Mouse (Mus musculus) cerebellum, adult 2 months (tissue): ENCODE results near the gene Gm12184. TPM values are rescaled to one million over a fixed set of nuclear protein-coding genes. Genes with fewer than 3 reads are reported as not detected.

Experiments
- DNase-seq, 2 experiments: peaks; one replicate each; pipeline ENCODE4 v3.0.0; 2021
- H3K27ac ChIP-seq: fragments of 200-500 bp; 2 replicates; pipeline ENCODE4 v1.5.1; 2012; ENCODE audit warnings: low read length, control low read depth, inconsistent platforms; ENCODE audit not compliant: insufficient read depth
- H3K27me3 ChIP-seq: fragments of 200-500 bp; 2 replicates; pipeline ENCODE4 v1.6.1; 2012; ENCODE audit warnings: inconsistent platforms, mild to moderate bottlenecking, low read length, moderate library complexity; ENCODE audit not compliant: control insufficient read depth, insufficient read depth
- H3K4me1 ChIP-seq: fragments of 200-500 bp; 2 replicates; pipeline ENCODE4 v1.6.1; 2011; ENCODE audit warnings: low read length; ENCODE audit not compliant: control insufficient read depth, insufficient read depth
- H3K4me3 ChIP-seq: fragments of 200-500 bp; replicated peaks from 2 replicates; pipeline ENCODE3; 2011; ENCODE audit warnings: mild to moderate bottlenecking, low read depth, low read length, control low read depth; ENCODE audit not compliant: insufficient read depth
- CTCF ChIP-seq: fragments of 200-500 bp; IDR thresholded peaks from 2 replicates; pipeline ENCODE4 v1.5.1; 2011; ENCODE audit warnings: low read depth, mild to moderate bottlenecking, control low read depth, low read length, moderate library complexity, borderline replicate concordance; ENCODE audit not compliant: insufficient read depth
- POLR2A ChIP-seq: fragments of 200-500 bp; IDR thresholded peaks from 2 replicates; pipeline ENCODE4 v1.6.1; 2011; ENCODE audit warnings: low read length, control low read depth, borderline replicate concordance; ENCODE audit not compliant: insufficient read depth
- WGBS: fragments of 180-500 bp; shearing (Covaris S2); methylation state at CpG from one replicate; pipeline ENCODE4 v1.1.7; 2018; 5-methylcytosine and 5-hydroxymethylcytosine counted together
- polyA plus RNA-seq: library from polyadenylated mRNA; depleted of rRNA; stranded (reverse); fragments of >200 nt; gene quantifications from 2 replicates; pipeline ENCODE4 v1.2.3, GENCODE M21; 2012

Gm12184 gene
- polyA plus RNA-seq, 1 experiment: 30.1 TPM

GRCm38 (mm10) chr11:48870781-48871180 is 44.3 kb upstream of the Gm12184 start:
- Histone ChIP-seq H3K4me3 (peak overlapping the region; percentile 89), H3K27me3 (no peaks in the 10 kb centered on the region), H3K27ac (peak overlapping the region; percentile 12; the same call in 1 of the 2 replicates), H3K4me1 (no peaks in the 10 kb centered on the region)
- no peak for TF ChIP-seq POLR2A
- TF ChIP-seq CTCF: no peak
- WGBS: 33% methylated on average over 7 of the region's 7 CpGs
- no peak for DNase-seq

GRCm38 (mm10) chr11:48869380-48870110 is 43.1 kb upstream of the Gm12184 start:
- Histone ChIP-seq H3K27me3 (no peaks in the 10 kb centered on the region), H3K4me1 (no peaks in the 10 kb centered on the region), H3K27ac (no peak overlapping the region), H3K4me3 (no peak overlapping the region)
- TF ChIP-seq CTCF: no peak
- no peak for TF ChIP-seq POLR2A
- 83% methylated on average over 7 of the region's 7 CpGs for WGBS
- DNase-seq: no peak

- 92% methylated on average over 9 of the region's 9 CpGs for WGBS
- DNase-seq: no peak
These were observed 40.0 kb upstream of the Gm12184 start for GRCm38 (mm10) chr11:48866481-48866880.

GRCm38 (mm10) chr11:48863808-48864207 is 37.4 kb upstream of the Gm12184 start:
- WGBS: 88% methylated on average over 3 of the region's 3 CpGs
- H3K4me1 ChIP-seq: no peaks in the 10 kb centered on the region; the same call in 1 of the 2 replicates
- H3K4me3 ChIP-seq: no peak overlapping the region
- TF ChIP-seq CTCF: no peak
- TF ChIP-seq POLR2A: no peak
- H3K27ac ChIP-seq: no peak overlapping the region
- no peaks in the 10 kb centered on the region for H3K27me3 ChIP-seq
- DNase-seq: no peak

More at GRCm38 (mm10) chr11:48866481-48866880, 40.0 kb upstream of the Gm12184 start:
- no peak for TF ChIP-seq POLR2A
- no peak for TF ChIP-seq CTCF
- no peak overlapping the region for H3K4me3 ChIP-seq
- H3K27me3 ChIP-seq: no peaks in the 10 kb centered on the region
- no peak overlapping the region for H3K27ac ChIP-seq
- H3K4me1 ChIP-seq: no peaks in the 10 kb centered on the region

- no peak overlapping the region for H3K4me3 ChIP-seq
- H3K27ac ChIP-seq: no peak overlapping the region
- TF ChIP-seq CTCF (no peak), POLR2A (no peak)
- DNase-seq: no peak
- 87% methylated on average over 1 of the region's 1 CpGs for WGBS
- no peaks in the 10 kb centered on the region; the same call in 1 of the 2 replicates for H3K4me1 ChIP-seq
- no peaks in the 10 kb centered on the region for H3K27me3 ChIP-seq
These were observed 36.4 kb upstream of the Gm12184 start for GRCm38 (mm10) chr11:48862784-48863319.

- peak; percentile 41 to 53 for DNase-seq
- TF ChIP-seq CTCF: peak; percentile 60
- TF ChIP-seq POLR2A: no peak
- H3K27ac ChIP-seq: no peak overlapping the region
These were observed 32.6 kb upstream of the Gm12184 start for GRCm38 (mm10) chr11:48859014-48859413.

GRCm38 (mm10) chr11:48853474-48854180 is 27.2 kb upstream of the Gm12184 start:
- Histone ChIP-seq H3K27ac (peak overlapping the region; percentile 25; the same call in 1 of the 2 replicates), H3K4me1 (peaks cover 4% of the 10 kb centered on the region; the same call in 1 of the 2 replicates), H3K27me3 (no peaks in the 10 kb centered on the region), H3K4me3 (peak overlapping the region; percentile 68)
- peak; percentile 87 to 97 for DNase-seq
- 4% methylated on average over 31 of the region's 31 CpGs for whole genome bisulfite sequencing
- no peak for TF ChIP-seq POLR2A
- no peak for TF ChIP-seq CTCF

More at GRCm38 (mm10) chr11:48859014-48859413, 32.6 kb upstream of the Gm12184 start:
- H3K4me3 ChIP-seq: no peak overlapping the region
- H3K27me3 ChIP-seq: no peaks in the 10 kb centered on the region
- 0% methylated on average over 6 of the region's 6 CpGs for WGBS
- H3K4me1 ChIP-seq: no peaks in the 10 kb centered on the region; the same call in 1 of the 2 replicates
